Mouse (Mus musculus) frontal cortex, postnatal 36 days (tissue): ENCODE data around the gene Txndc17.
"Not testable (repeated sequence)": the region's sequence is repeated elsewhere in the genome, so short reads cannot be mapped to it uniquely, and the experiment has no call there.

Source experiments
- DNase-seq, 2 experiments: peaks; one replicate each; pipeline ENCODE4 v3.0.0; 2022; ENCODE audit warnings: low spot score in 2 of 2

Gene Txndc17

GRCm38 (mm10) chr11:72207204-72207833 lies at the start of gene Txndc17, which contains the start of gene 4933427D14Rik:
Gene Txndc17, plus strand, starts transcription at chr11:72207547.
Gene 4933427D14Rik, minus strand, starts transcription at chr11:72207459.
- DNase-seq: peak; percentile 91 to 92

- no peak for DNase-seq
These were observed 44.1 kb upstream of the Txndc17 start for GRCm38 (mm10) chr11:72163198-72163597.

- DNase-seq: no peak
These were observed 37.5 kb upstream of the Txndc17 start for GRCm38 (mm10) chr11:72169871-72170270.

GRCm38 (mm10) chr11:72171906-72172305 lies 35.4 kb upstream of the Txndc17 start:
- DNase-seq: not testable (repeated sequence)

GRCm38 (mm10) chr11:72173506-72173905 lies 33.8 kb upstream of the Txndc17 start:
- no peak for DNase-seq

- DNase-seq: no peak
These were observed 32.6 kb upstream of the Txndc17 start for GRCm38 (mm10) chr11:72174721-72175120.

GRCm38 (mm10) chr11:72175966-72176365 lies 31.4 kb upstream of the Txndc17 start:
- no peak for DNase-seq

- DNase-seq: no peak
These were observed 30.8 kb upstream of the Txndc17 start for GRCm38 (mm10) chr11:72176553-72176952.

- DNase-seq: no peak
These were observed 26.8 kb upstream of the Txndc17 start for GRCm38 (mm10) chr11:72180556-72180955.

GRCm38 (mm10) chr11:72181136-72181535 lies 26.2 kb upstream of the Txndc17 start:
- DNase-seq: no peak

GRCm38 (mm10) chr11:72184252-72184651 lies 23.1 kb upstream of the Txndc17 start:
- DNase-seq: no peak

GRCm38 (mm10) chr11:72190857-72191256 lies 16.5 kb upstream of the Txndc17 start:
- DNase-seq: no peak

GRCm38 (mm10) chr11:72194259-72194658 lies 13.1 kb upstream of the Txndc17 start:
- no peak for DNase-seq

GRCm38 (mm10) chr11:72196506-72196905 lies 10.8 kb upstream of the Txndc17 start:
- DNase-seq: no peak

GRCm38 (mm10) chr11:72203440-72203839 lies 3.9 kb upstream of the Txndc17 start:
- DNase-seq: no peak

- peak in 1 of 2 experiments; percentile 37 for DNase-seq
These were observed 2.1 kb upstream of the Txndc17 start for GRCm38 (mm10) chr11:72205256-72205655.

GRCm38 (mm10) chr11:72206341-72207203 lies 775 bp upstream of the Txndc17 start, which contains the start of gene Gm43951:
Gene Gm43951, minus strand, starts transcription at chr11:72206840.
- peak in 1 of 2 experiments; percentile 30 for DNase-seq

- no peak for DNase-seq
These were observed 559 bp downstream of the Txndc17 start for GRCm38 (mm10) chr11:72207834-72208377.

GRCm38 (mm10) chr11:72214591-72215409 lies 7.5 kb downstream of the Txndc17 start:
- DNase-seq: peak; percentile 94

- peak in 1 of 2 experiments; percentile 76 for DNase-seq
These were observed 8.1 kb downstream of the Txndc17 start, which contains the start of gene Med31 for GRCm38 (mm10) chr11:72215410-72215797. Gene Med31, minus strand, starts transcription at chr11:72215592.

- peak in 1 of 2 experiments; percentile 16 for DNase-seq
These were observed 9.8 kb downstream of the Txndc17 start for GRCm38 (mm10) chr11:72217116-72217515.
